Mouse (Mus musculus) C2C12 (cell line): ENCODE data around the gene Gart. TPM values are rescaled to one million over a fixed set of nuclear protein-coding genes. Genes with fewer than 3 reads are reported as not detected.

ENCODE experiments used
- H3K27me3 ChIP-seq: one replicate; pipeline ENCODE4 v1.6.1; 2011; ENCODE audit not compliant: control insufficient read depth, insufficient read depth, insufficient read length
- H3K36me3 ChIP-seq: one replicate; pipeline ENCODE4 v1.6.1; 2011; ENCODE audit not compliant: control insufficient read depth, insufficient read depth
- H3K4me3 ChIP-seq: one replicate; pipeline ENCODE4 v1.5.1; 2011; ENCODE audit warnings: mild to moderate bottlenecking, control low read depth; ENCODE audit not compliant: poor library complexity, insufficient read depth, severe bottlenecking
- H3K79me2 ChIP-seq: one replicate; pipeline ENCODE4 v1.6.1; 2011; ENCODE audit not compliant: control insufficient read depth, insufficient read depth
- H3K79me3 ChIP-seq: one replicate; pipeline ENCODE4 v1.6.1; 2011; ENCODE audit warnings: low read depth, control low read depth
- H3ac ChIP-seq: one replicate; pipeline ENCODE3; 2011; ENCODE audit warnings: low read depth; ENCODE audit not compliant: control insufficient read depth, insufficient read length
- CEBPB ChIP-seq: IDR thresholded peaks from one replicate; pipeline ENCODE4 v1.6.1; 2011; ENCODE audit warnings: low read depth, mild to moderate bottlenecking, control low read depth, moderate library complexity
- CTCF ChIP-seq: IDR thresholded peaks from one replicate; pipeline ENCODE4 v1.5.1; 2011; ENCODE audit not compliant: control insufficient read depth, insufficient read depth, insufficient read length
- FOSL1 ChIP-seq: IDR thresholded peaks from one replicate; pipeline ENCODE4 v1.8.0; 2011; ENCODE audit warnings: mild to moderate bottlenecking, low read length; ENCODE audit not compliant: poor library complexity, insufficient read depth, severe bottlenecking
- MAX ChIP-seq: IDR thresholded peaks from one replicate; pipeline ENCODE4 v1.6.1; 2011; ENCODE audit warnings: mild to moderate bottlenecking, control low read depth
- MYOD1 ChIP-seq: IDR thresholded peaks from one replicate; pipeline ENCODE4 v1.6.1; 2011; ENCODE audit warnings: low read depth; ENCODE audit not compliant: control insufficient read depth, insufficient read length
- MYOG ChIP-seq: IDR thresholded peaks from one replicate; pipeline ENCODE4 v1.6.1; 2011; ENCODE audit not compliant: control insufficient read depth, insufficient read length; ENCODE audit errors: extremely low read depth
- USF1 ChIP-seq: IDR thresholded peaks from one replicate; pipeline ENCODE4 v1.6.1; 2011; ENCODE audit warnings: low read depth, mild to moderate bottlenecking, control low read depth, moderate library complexity
- polyA plus RNA-seq: library from polyadenylated mRNA; unstranded; fragments of >200 nt; fragmentation: generic; extraction: Trizol; gene quantifications from one replicate; pipeline ENCODE4 v1.2.1, GENCODE M21; 2012; ENCODE audit warnings: missing spikeins

The Gart gene
- polyA plus RNA-seq, 1 experiment, result 131 TPM

- Histone ChIP-seq H3K79me3 (no peaks in the 10 kb centered on the region), H3K79me2 (no peaks in the 10 kb centered on the region), H3K27me3 (no peaks in the 10 kb centered on the region), H3K4me3 (no peak overlapping the region), H3ac (no peak overlapping the region), H3K36me3 (peaks cover 50% of the 10 kb centered on the region)
- TF ChIP-seq CEBPB (no peak), USF1 (no peak), MAX (no peak), CTCF (no peak), FOSL1 (no peak), MYOG (no peak), MYOD1 (no peak)
Measured at GRCm38 (mm10) chr16:91623074-91623473, 23.7 kb downstream of the Gart start.

GRCm38 (mm10) chr16:91620991-91621390 lies 25.8 kb downstream of the Gart start:
- H3K36me3 ChIP-seq, result peaks cover 34% of the 10 kb centered on the region
- no peak for TF ChIP-seq FOSL1

GRCm38 (mm10) chr16:91620185-91620584 lies 26.6 kb downstream of the Gart start:
- Histone ChIP-seq H3K36me3 (peaks cover 26% of the 10 kb centered on the region), H3K27me3 (no peaks in the 10 kb centered on the region), H3K79me2 (no peaks in the 10 kb centered on the region), H3K79me3 (no peaks in the 10 kb centered on the region), H3ac (no peak overlapping the region), H3K4me3 (no peak overlapping the region)
- TF ChIP-seq MAX (no peak), FOSL1 (no peak), CTCF (no peak), MYOG (no peak), USF1 (no peak), MYOD1 (no peak), CEBPB (no peak)

More at GRCm38 (mm10) chr16:91620991-91621390, 25.8 kb downstream of the Gart start:
- H3K4me3 ChIP-seq, result no peak overlapping the region
- no peaks in the 10 kb centered on the region for H3K79me3 ChIP-seq
- H3K79me2 ChIP-seq, result no peaks in the 10 kb centered on the region
- H3ac ChIP-seq, result no peak overlapping the region
- no peaks in the 10 kb centered on the region for H3K27me3 ChIP-seq

- no peak within 1 kb of the TSS for H3K4me3 ChIP-seq
- TF ChIP-seq FOSL1 (no peak), CTCF (no peak), MYOD1 (no peak), MYOG (no peak), USF1 (no peak), MAX (no peak), CEBPB (no peak)
Measured at GRCm38 (mm10) chr16:91618511-91619501, 27.9 kb downstream of the Gart start, which contains the start of gene Dnajc28. TSS of gene Dnajc28 (minus strand) at chr16:91619026.

GRCm38 (mm10) chr16:91614552-91614951 lies 32.2 kb downstream of the Gart start:
- Histone ChIP-seq H3K36me3 (no peaks in the 10 kb centered on the region), H3ac (no peak overlapping the region), H3K79me3 (no peaks in the 10 kb centered on the region), H3K4me3 (no peak overlapping the region), H3K27me3 (no peaks in the 10 kb centered on the region), H3K79me2 (no peaks in the 10 kb centered on the region)
- TF ChIP-seq MYOG, result no peak
- no peak for TF ChIP-seq CTCF
- TF ChIP-seq MYOD1, result no peak
- TF ChIP-seq FOSL1, result no peak

More at GRCm38 (mm10) chr16:91618511-91619501, 27.9 kb downstream of the Gart start, which contains the start of gene Dnajc28:
- peak within 1 kb of the TSS; percentile 39 for H3ac ChIP-seq
- H3K79me2 ChIP-seq, result no peaks in the 10 kb centered on the region
- no peaks in the 10 kb centered on the region for H3K79me3 ChIP-seq
- peaks cover 14% of the 10 kb centered on the region for H3K36me3 ChIP-seq
- H3K27me3 ChIP-seq, result no peaks in the 10 kb centered on the region
